Mouse (Mus musculus) MEL (cell line): ENCODE results near the gene Msl2. TPM values are rescaled to one million over a fixed set of nuclear protein-coding genes. Genes with fewer than 3 reads are reported as not detected.
A peak's percentile ranks its signal among the peaks of the same experiment; 100 is the strongest.

Experiments used
- DNase-seq: peaks from one replicate; pipeline ENCODE4 v3.0.0; 2011; ENCODE audit warnings: low read depth, low spot score
- H3K27ac ChIP-seq: 2 replicates; pipeline ENCODE4 v1.5.1; 2012; ENCODE audit warnings: low read depth, mild to moderate bottlenecking, control low read depth, low read length, moderate library complexity; ENCODE audit not compliant: control insufficient read depth
- H3K27me3 ChIP-seq, 2 experiments: fragments of 150-350 bp in 1 of 2; sonication (generic) in 1 of 2; 2 replicates each; pipeline ENCODE4 v1.6.1; 2012; ENCODE audit warnings: low read length in 2 of 2, mild to moderate bottlenecking in 2 of 2, improper control_type of control experiment in 1 of 2, moderate library complexity in 1 of 2; ENCODE audit not compliant: insufficient read depth in 2 of 2, control insufficient read depth in 1 of 2
- H3K36me3 ChIP-seq, 2 experiments: 2 replicates each; pipeline ENCODE4 v1.6.1; 2012 to 2014; ENCODE audit warnings: low read length in 2 of 2, improper control_type of control experiment in 1 of 2, inconsistent platforms in 1 of 2, mild to moderate bottlenecking in 1 of 2; ENCODE audit not compliant: insufficient read depth in 2 of 2, control insufficient read depth in 1 of 2
- H3K4me1 ChIP-seq, 2 experiments: fragments of 150-350 bp in 1 of 2; sonication (generic) in 1 of 2; 2 replicates each; pipeline ENCODE4 v1.6.1; 2012; ENCODE audit warnings: low read length in 2 of 2, improper control_type of control experiment in 1 of 2, mild to moderate bottlenecking in 1 of 2; ENCODE audit not compliant: insufficient read depth in 2 of 2, control insufficient read depth in 1 of 2
- H3K4me3 ChIP-seq, 2 experiments: fragments of 150-350 bp in 1 of 2; sonication (generic) in 1 of 2; 2 replicates each; pipeline ENCODE4 v1.5.1; 2012; ENCODE audit warnings: low read depth in 2 of 2, low read length in 2 of 2, mild to moderate bottlenecking in 2 of 2, moderate library complexity in 2 of 2, control low read depth in 1 of 2, improper control_type of control experiment in 1 of 2; ENCODE audit not compliant: control insufficient read depth in 1 of 2, insufficient read depth in 1 of 2
- H3K79me2 ChIP-seq: 2 replicates; pipeline ENCODE4 v1.6.1; 2012; ENCODE audit warnings: mild to moderate bottlenecking, low read length, moderate library complexity; ENCODE audit not compliant: control insufficient read depth, poor library complexity, insufficient read depth
- H3K9ac ChIP-seq: 2 replicates; pipeline ENCODE4 v1.6.1; 2012; ENCODE audit warnings: low read depth, mild to moderate bottlenecking, control low read depth, low read length, moderate library complexity; ENCODE audit not compliant: control insufficient read depth, poor library complexity, severe bottlenecking
- H3K9me3 ChIP-seq: fragments of 150-350 bp; sonication (generic); replicated peaks from 2 replicates; pipeline ENCODE4 v1.6.1; 2012; ENCODE audit warnings: mild to moderate bottlenecking, low read length, improper control_type of control experiment, moderate library complexity; ENCODE audit not compliant: insufficient read depth
- BHLHE40 ChIP-seq: IDR thresholded peaks from 2 replicates; pipeline ENCODE4 v1.6.1; 2012; ENCODE audit warnings: low read depth, mild to moderate bottlenecking, inconsistent platforms, low read length, improper control_type of control experiment, borderline replicate concordance
- ELF1 ChIP-seq: IDR thresholded peaks from 2 replicates; pipeline ENCODE4 v1.6.1; 2014; ENCODE audit warnings: low read depth, mild to moderate bottlenecking, inconsistent platforms, low read length, improper control_type of control experiment, moderate library complexity
- ETS1 ChIP-seq: IDR thresholded peaks from 2 replicates; pipeline ENCODE4 v1.6.1; 2012; ENCODE audit warnings: low read depth, mild to moderate bottlenecking, inconsistent platforms, low read length, improper control_type of control experiment, moderate library complexity
- GATA1 ChIP-seq: IDR thresholded peaks from 2 replicates; pipeline ENCODE4 v1.6.1; 2011; ENCODE audit warnings: low read depth, low read length, improper control_type of control experiment
- KAT2A ChIP-seq: conservative IDR thresholded peaks from 2 replicates; pipeline ENCODE4 v1.6.1; 2012; ENCODE audit warnings: low read depth, low read length, improper control_type of control experiment, inconsistent platforms
- MAFK ChIP-seq: IDR thresholded peaks from 2 replicates; pipeline ENCODE4 v1.6.1; 2011; ENCODE audit warnings: low read depth, mild to moderate bottlenecking, low read length, improper control_type of control experiment, borderline replicate concordance
- MAX ChIP-seq: IDR thresholded peaks from 2 replicates; pipeline ENCODE4 v1.6.1; 2011; ENCODE audit warnings: low read length, improper control_type of control experiment
- MAZ ChIP-seq: IDR thresholded peaks from 2 replicates; pipeline ENCODE4 v1.6.1; 2012; ENCODE audit warnings: low read depth, mild to moderate bottlenecking, inconsistent platforms, low read length, improper control_type of control experiment
- MXI1 ChIP-seq: IDR thresholded peaks from 2 replicates; pipeline ENCODE4 v1.6.1; 2011; ENCODE audit warnings: mild to moderate bottlenecking, low read depth, low read length, improper control_type of control experiment
- NRF1 ChIP-seq: IDR thresholded peaks from 2 replicates; pipeline ENCODE4 v1.6.1; 2014; ENCODE audit warnings: low read depth, mild to moderate bottlenecking, inconsistent platforms, low read length, improper control_type of control experiment, moderate library complexity; ENCODE audit not compliant: poor library complexity, insufficient read depth, severe bottlenecking
- SIN3A ChIP-seq: IDR thresholded peaks from 2 replicates; pipeline ENCODE4 v1.6.1; 2012; ENCODE audit warnings: low read length, improper control_type of control experiment, inconsistent platforms
- TBP ChIP-seq: IDR thresholded peaks from 2 replicates; pipeline ENCODE4 v1.8.0; 2011; ENCODE audit warnings: low read depth, low read length, improper control_type of control experiment
- TCF12 ChIP-seq: IDR thresholded peaks from 2 replicates; pipeline ENCODE4 v1.6.1; 2014; ENCODE audit warnings: low read depth, mild to moderate bottlenecking, inconsistent platforms, low read length, improper control_type of control experiment, moderate library complexity
- ZKSCAN1 ChIP-seq: IDR thresholded peaks from 2 replicates; pipeline ENCODE4 v1.6.1; 2012; ENCODE audit warnings: low read depth, mild to moderate bottlenecking, inconsistent platforms, low read length, improper control_type of control experiment, moderate library complexity
- ZMIZ1 ChIP-seq: IDR thresholded peaks from 2 replicates; pipeline ENCODE4 v1.6.1; 2012; ENCODE audit warnings: low read depth, mild to moderate bottlenecking, inconsistent platforms, low read length, improper control_type of control experiment, moderate library complexity
- polyA plus RNA-seq, 2 experiments: library from polyadenylated mRNA; stranded (reverse) in 1 of 2; unstranded in 1 of 2; fragments of >175 nt in 1 of 2; fragments of >200 nt in 1 of 2; gene quantifications; 2 replicates each; pipeline versions ENCODE4 v1.2.1 to v1.2.4; 2012; ENCODE audit warnings: low replicate concordance in 2 of 2, low read depth in 1 of 2; ENCODE audit not compliant: insufficient read length in 2 of 2, insufficient read depth in 1 of 2, missing spikeins in 1 of 2
- total RNA-seq: library from RNA; depleted of rRNA; stranded (reverse); fragments of 300-350 nt; gene quantifications from 2 replicates; pipeline ENCODE4 v1.2.3, GENCODE M21; 2012

Gene Msl2
- total and polyA plus RNA-seq, 3 experiments: 19.7 to 39.6 (median 29.6) TPM

DNA sequence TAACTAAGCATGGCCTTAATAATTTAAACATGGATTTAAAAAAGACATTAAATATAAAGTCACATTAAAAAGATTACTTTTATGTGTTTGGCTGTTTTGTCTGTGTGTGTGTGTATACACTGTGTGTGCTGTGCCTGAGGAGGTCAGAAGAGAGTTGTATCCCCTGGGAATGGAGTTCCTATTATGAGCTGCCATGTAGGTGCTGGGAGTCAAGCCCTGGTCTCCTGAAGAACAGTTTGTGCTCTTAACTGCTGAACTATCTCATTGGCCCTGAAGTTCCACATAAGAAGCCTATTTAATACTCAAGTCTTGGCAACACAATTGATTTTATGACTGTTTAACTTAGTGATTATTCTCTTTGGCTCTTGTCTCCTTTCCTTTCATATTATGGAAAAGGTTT, 3.6 kb downstream of the Msl2 start:
- H3K79me2 ChIP-seq: peaks cover 85% of the 10 kb centered on the region
- H3K9ac ChIP-seq: peak overlapping the region; percentile 91
- no peaks in the 10 kb centered on the region for H3K27me3 ChIP-seq
- peak; percentile 48 for DNase-seq
- H3K9me3 ChIP-seq: no peaks in the 10 kb centered on the region
- TF ChIP-seq BHLHE40: no peak
- no peak for TF ChIP-seq ZKSCAN1
- no peak for TF ChIP-seq MAZ
- TF ChIP-seq MXI1: peak; percentile 51
- no peak overlapping the region for H3K27ac ChIP-seq
- H3K36me3 ChIP-seq: peaks cover 0 to 31% of the 10 kb centered on the region in 2 experiments; a peak in 3 of 4 replicates
- peak overlapping the region; percentile 96 to 99 for H3K4me3 ChIP-seq
- H3K4me1 ChIP-seq: peaks cover 0 to 12% of the 10 kb centered on the region in 2 experiments; a peak in 2 of 4 replicates

DNA sequence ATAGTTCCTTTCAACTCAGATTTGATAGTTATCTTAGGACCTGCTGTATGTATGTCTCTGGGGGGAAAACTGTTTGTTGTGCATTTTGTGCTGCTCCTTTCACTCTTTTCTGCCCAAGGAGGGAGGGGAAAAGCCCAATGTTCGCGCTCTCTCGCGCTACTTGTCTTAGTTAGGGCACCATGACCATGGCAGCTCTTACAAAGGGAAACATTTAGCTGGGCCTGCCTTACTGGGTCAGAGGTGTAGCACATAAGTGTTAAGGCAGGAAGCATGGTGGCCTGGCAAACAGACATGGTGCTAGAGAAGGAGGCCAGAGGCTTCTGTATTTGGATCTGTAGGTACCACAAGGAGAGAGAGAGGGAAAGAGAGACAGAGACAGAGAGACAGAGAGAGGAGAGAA, 4.7 kb downstream of the Msl2 start:
- peak; percentile 67 for DNase-seq
- Histone ChIP-seq H3K27me3 (no peaks in the 10 kb centered on the region), H3K79me2 (peaks cover 87% of the 10 kb centered on the region), H3K4me3 (peak overlapping the region; percentile 61 to 96), H3K36me3 (peaks cover 4 to 31% of the 10 kb centered on the region in 2 experiments; a peak in 3 of 4 replicates), H3K9me3 (no peaks in the 10 kb centered on the region), H3K9ac (peak overlapping the region; percentile 53), H3K4me1 (peaks cover 0 to 12% of the 10 kb centered on the region in 2 experiments; a peak in 2 of 4 replicates), H3K27ac (0 out of 2 replicates have a peak overlapping the region, but pooled peaks have one; percentile 2)
- TF ChIP-seq TCF12: no peak
- 0 out of 2 replicates have a peak, but pooled peaks have one; percentile 31 for TF ChIP-seq TBP
- TF ChIP-seq MAFK: no peak
- no peak for TF ChIP-seq KAT2A
- no peak for TF ChIP-seq ETS1
- TF ChIP-seq MAX: no peak
- TF ChIP-seq ELF1: no peak
- TF ChIP-seq NRF1: no peak
- TF ChIP-seq SIN3A: peak; percentile 30; the same call in 1 of the 2 replicates
- TF ChIP-seq ZMIZ1: no peak
- TF ChIP-seq GATA1: 0 out of 2 replicates have a peak, but pooled peaks have one; percentile 14
